Mouse (Mus musculus): ENCODE results near the gene Vax2.

The Vax2 gene

GRCm38 (mm10) chr6:83713271-83714136 is 2.4 kb downstream of the Vax2 start:
- no peak for DNase-seq

- DNase-seq: no peak
These were observed 3.4 kb downstream of the Vax2 start for GRCm38 (mm10) chr6:83714221-83715123.

- DNase-seq: no peak
These were observed 4.6 kb downstream of the Vax2 start for GRCm38 (mm10) chr6:83715461-83716196.

GRCm38 (mm10) chr6:83717026-83717425 is 6.0 kb downstream of the Vax2 start:
- no peak for DNase-seq

GRCm38 (mm10) chr6:83722526-83722925 is 11.5 kb downstream of the Vax2 start:
- DNase-seq: no peak

GRCm38 (mm10) chr6:83727178-83727577 is 16.1 kb downstream of the Vax2 start:
- no peak for DNase-seq

GRCm38 (mm10) chr6:83728488-83728887 is 17.4 kb downstream of the Vax2 start:
- DNase-seq: no peak

GRCm38 (mm10) chr6:83729350-83729970 is 18.4 kb downstream of the Vax2 start:
- DNase-seq: no peak

- peak; percentile 82 for DNase-seq
These were observed 20.1 kb downstream of the Vax2 start for GRCm38 (mm10) chr6:83731128-83731527.

GRCm38 (mm10) chr6:83737311-83737710 is 26.2 kb downstream of the Vax2 start:
- DNase-seq: no peak

- no peak for DNase-seq
These were observed 27.5 kb downstream of the Vax2 start for GRCm38 (mm10) chr6:83738596-83738995.

- no peak for DNase-seq
These were observed 31.7 kb downstream of the Vax2 start, which contains the start of gene Atp6v1b1 for GRCm38 (mm10) chr6:83742761-83743160. Gene Atp6v1b1 (plus strand): TSS chr6:83742990.

GRCm38 (mm10) chr6:83743212-83743611 is 32.1 kb downstream of the Vax2 start:
- DNase-seq: no peak

- DNase-seq: no peak
These were observed 33.1 kb downstream of the Vax2 start for GRCm38 (mm10) chr6:83744126-83744525.

GRCm38 (mm10) chr6:83744557-83744956 is 33.5 kb downstream of the Vax2 start:
- no peak for DNase-seq

GRCm38 (mm10) chr6:83745466-83745865 is 34.4 kb downstream of the Vax2 start:
- DNase-seq: no peak

- DNase-seq: no peak
These were observed 38.2 kb downstream of the Vax2 start for GRCm38 (mm10) chr6:83749286-83749685.

- DNase-seq: peak; percentile 78
These were observed 39.2 kb downstream of the Vax2 start for GRCm38 (mm10) chr6:83750171-83750684.

GRCm38 (mm10) chr6:83756051-83756450 is 45.0 kb downstream of the Vax2 start:
- no peak for DNase-seq

- no peak for DNase-seq
These were observed 51.3 kb downstream of the Vax2 start, which contains the start of gene Ankrd53 for GRCm38 (mm10) chr6:83762344-83762743. Gene Ankrd53 (plus strand): TSS chr6:83762644.

- peak; percentile 51 for DNase-seq
These were observed 51.9 kb downstream of the Vax2 start for GRCm38 (mm10) chr6:83762880-83763431.

- DNase-seq: no peak
These were observed 55.9 kb downstream of the Vax2 start for GRCm38 (mm10) chr6:83766982-83767381.

All from lung, postnatal 10 days (tissue).